Mouse (Mus musculus) stomach, embryonic 15.5 days (tissue): ENCODE measurements at regions not wholly inside any gene's neighbourhood (a gene's known extent, or its start where the extent isn't known, plus 50 kb on each side); places are given as distances from the start of the nearest gene placed in this dataset.
A peak's percentile ranks its signal among the peaks of the same experiment; 100 is the strongest.
"Not testable (repeated sequence)": the region's sequence is repeated elsewhere in the genome, so short reads cannot be mapped to it uniquely, and the experiment has no call there.

Experiments used
- ATAC-seq: fragments of 200-750 bp; cut with Nextera tagmentation; 2 replicates; pipeline ENCODE4 v1.8.0; 2017; ENCODE audit warnings: low read depth, moderate number of reproducible peaks, moderate TSS enrichment; ENCODE audit not compliant: insufficient read depth, low FRiP score
- H3K27ac ChIP-seq: fragments of 300-500 bp; sonication (generic); 2 replicates; pipeline ENCODE4 v1.5.1; 2015; ENCODE audit warnings: mild to moderate bottlenecking, inconsistent platforms
- H3K27me3 ChIP-seq: fragments of 300-500 bp; sonication (generic); replicated peaks from 2 replicates; pipeline ENCODE4 v1.6.1; 2015; ENCODE audit warnings: inconsistent platforms
- H3K36me3 ChIP-seq: fragments of 300-500 bp; sonication (generic); 2 replicates; pipeline ENCODE4 v1.6.1; 2015; ENCODE audit warnings: inconsistent platforms
- H3K4me1 ChIP-seq: fragments of 300-500 bp; sonication (generic); 2 replicates; pipeline ENCODE4 v1.6.1; 2015; ENCODE audit warnings: inconsistent platforms
- H3K4me2 ChIP-seq: fragments of 300-500 bp; sonication (generic); 2 replicates; pipeline ENCODE4 v1.6.1; 2015; ENCODE audit warnings: mild to moderate bottlenecking, inconsistent platforms
- H3K4me3 ChIP-seq: fragments of 300-500 bp; sonication (generic); replicated peaks from 2 replicates; pipeline ENCODE4 v1.5.1; 2015; ENCODE audit warnings: inconsistent platforms
- H3K9ac ChIP-seq: fragments of 300-500 bp; sonication (generic); 2 replicates; pipeline ENCODE4 v1.6.1; 2015; ENCODE audit warnings: inconsistent platforms
- H3K9me3 ChIP-seq: fragments of 300-500 bp; sonication (generic); 2 replicates; pipeline ENCODE4 v1.6.1; 2016; ENCODE audit warnings: inconsistent platforms
- WGBS: fragments of 180-500 bp; shearing (Covaris S2); methylation state at CpG from one replicate; pipeline ENCODE4 v1.1.7; 2015; 5-methylcytosine and 5-hydroxymethylcytosine counted together

DNA sequence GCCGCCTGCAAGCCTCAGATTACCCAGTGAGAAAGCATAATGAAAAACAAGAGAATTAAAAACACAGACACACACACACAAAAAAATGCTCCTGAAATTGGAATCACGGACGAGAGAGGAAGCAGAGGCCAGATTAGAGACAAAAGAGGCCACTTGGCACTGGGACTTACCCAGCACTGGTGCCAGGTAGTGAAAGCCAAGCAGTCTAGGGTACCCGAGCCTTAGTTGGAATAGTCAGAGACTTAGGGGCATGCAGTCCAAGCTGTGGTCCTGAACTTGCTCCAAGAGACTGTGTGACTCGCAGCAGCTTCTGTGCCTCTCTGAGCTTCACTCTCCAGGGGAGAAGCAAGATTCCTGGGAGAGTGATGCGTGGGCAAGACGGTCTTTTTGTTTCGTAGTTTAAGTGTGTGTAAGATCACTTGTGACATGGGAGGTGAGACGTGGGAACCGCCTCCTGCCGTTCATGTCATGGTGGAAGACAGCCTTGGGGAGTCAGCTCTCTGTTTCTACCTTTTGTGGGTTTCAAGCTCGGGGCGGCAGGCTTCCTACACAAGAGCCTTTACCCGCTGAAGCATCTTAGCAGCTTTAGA lies 420.8 kb downstream of the Ptpru start:
- Histone ChIP-seq H3K36me3 (no peaks in the 10 kb centered on the region), H3K4me2 (no peak overlapping the region), H3K9ac (no peak overlapping the region), H3K27me3 (no peaks in the 10 kb centered on the region), H3K9me3 (no peaks in the 10 kb centered on the region), H3K4me1 (no peaks in the 10 kb centered on the region), H3K4me3 (no peak overlapping the region), H3K27ac (no peak overlapping the region)
- 79% methylated on average over 14 of the region's 14 CpGs for WGBS
- no peak for ATAC-seq

- H3K4me2 ChIP-seq: no peak overlapping the region
- H3K27me3 ChIP-seq: no peaks in the 10 kb centered on the region
- H3K4me1 ChIP-seq: no peaks in the 10 kb centered on the region
- no peaks in the 10 kb centered on the region for H3K36me3 ChIP-seq
- H3K9ac ChIP-seq: no peak overlapping the region
- no peak overlapping the region for H3K27ac ChIP-seq
- 60% methylated on average over 11 of the region's 11 CpGs for WGBS
- ATAC-seq: no peak
- H3K4me3 ChIP-seq: no peak overlapping the region
- H3K9me3 ChIP-seq: no peaks in the 10 kb centered on the region
These were observed 412.8 kb downstream of the Ptpru start for GRCm38 (mm10) chr4:131425311-131425710.

DNA sequence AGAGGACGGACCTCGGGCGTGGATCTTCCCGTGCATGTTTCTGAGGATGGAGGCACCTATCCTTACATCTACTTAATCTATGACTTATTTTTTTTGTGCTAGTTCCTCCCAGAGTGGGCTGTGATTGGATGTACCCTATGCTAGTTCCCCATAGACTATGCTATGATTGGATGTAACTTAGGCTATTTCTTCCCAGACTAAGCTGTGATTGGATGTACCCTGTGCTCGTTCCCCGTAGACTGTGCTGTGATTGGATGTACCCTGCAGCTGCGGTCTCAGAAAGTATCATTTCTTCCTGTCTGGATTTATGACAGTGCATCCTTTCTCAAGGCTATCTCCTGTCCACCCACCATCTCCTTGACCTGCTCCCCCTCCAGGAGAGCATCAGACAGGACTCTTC lies 410.2 kb downstream of the Ptpru start:
- WGBS: 94% methylated on average over 7 of the region's 7 CpGs

GRCm38 (mm10) chr4:131429356-131429755 lies 408.7 kb downstream of the Ptpru start:
- Histone ChIP-seq H3K27me3 (no peaks in the 10 kb centered on the region), H3K4me1 (no peaks in the 10 kb centered on the region), H3K36me3 (no peaks in the 10 kb centered on the region), H3K9ac (no peak overlapping the region), H3K4me3 (no peak overlapping the region), H3K27ac (no peak overlapping the region), H3K4me2 (no peak overlapping the region), H3K9me3 (no peaks in the 10 kb centered on the region)
- no peak for ATAC-seq
- WGBS: 71% methylated on average over 11 of the region's 11 CpGs

More for the DNA sequence above, 410.2 kb downstream of the Ptpru start:
- Histone ChIP-seq H3K36me3 (no peaks in the 10 kb centered on the region), H3K27ac (no peak overlapping the region), H3K4me1 (no peaks in the 10 kb centered on the region), H3K4me2 (no peak overlapping the region), H3K4me3 (no peak overlapping the region), H3K9me3 (no peaks in the 10 kb centered on the region), H3K9ac (no peak overlapping the region), H3K27me3 (no peaks in the 10 kb centered on the region)
- no peak for ATAC-seq

GRCm38 (mm10) chr4:131430420-131430819 lies 407.7 kb downstream of the Ptpru start:
- H3K4me1 ChIP-seq: no peaks in the 10 kb centered on the region
- no peak overlapping the region for H3K9ac ChIP-seq
- no peaks in the 10 kb centered on the region for H3K36me3 ChIP-seq
- H3K4me3 ChIP-seq: no peak overlapping the region
- no peak for ATAC-seq
- no peak overlapping the region for H3K4me2 ChIP-seq
- no peaks in the 10 kb centered on the region for H3K27me3 ChIP-seq
- no peaks in the 10 kb centered on the region for H3K9me3 ChIP-seq
- 90% methylated on average over 1 of the region's 1 CpGs for WGBS
- no peak overlapping the region for H3K27ac ChIP-seq

- Histone ChIP-seq H3K9ac (no peak overlapping the region), H3K9me3 (no peaks in the 10 kb centered on the region), H3K4me2 (no peak overlapping the region), H3K27me3 (no peaks in the 10 kb centered on the region), H3K4me1 (no peaks in the 10 kb centered on the region), H3K36me3 (no peaks in the 10 kb centered on the region), H3K4me3 (no peak overlapping the region), H3K27ac (no peak overlapping the region)
- WGBS: 9% methylated on average over 5 of the region's 5 CpGs
- no peak for ATAC-seq
These were observed 406.9 kb downstream of the Ptpru start for GRCm38 (mm10) chr4:131431188-131431587.

GRCm38 (mm10) chr4:131432591-131433177 lies 405.4 kb downstream of the Ptpru start:
- no peak for ATAC-seq
- WGBS: 50% methylated on average over 13 of the region's 13 CpGs
- H3K9ac ChIP-seq: no peak overlapping the region
- no peaks in the 10 kb centered on the region for H3K4me1 ChIP-seq
- no peak overlapping the region for H3K27ac ChIP-seq
- no peaks in the 10 kb centered on the region for H3K27me3 ChIP-seq
- H3K4me2 ChIP-seq: no peak overlapping the region
- H3K9me3 ChIP-seq: no peaks in the 10 kb centered on the region
- H3K4me3 ChIP-seq: no peak overlapping the region
- no peaks in the 10 kb centered on the region for H3K36me3 ChIP-seq

- no peak overlapping the region for H3K27ac ChIP-seq
- no peak overlapping the region for H3K9ac ChIP-seq
- 81% methylated on average over 12 of the region's 12 CpGs for WGBS
- no peaks in the 10 kb centered on the region for H3K4me1 ChIP-seq
- no peak overlapping the region for H3K4me2 ChIP-seq
- H3K4me3 ChIP-seq: no peak overlapping the region
- no peaks in the 10 kb centered on the region for H3K36me3 ChIP-seq
- H3K27me3 ChIP-seq: no peaks in the 10 kb centered on the region
- no peaks in the 10 kb centered on the region for H3K9me3 ChIP-seq
- ATAC-seq: no peak
These were observed 402.9 kb downstream of the Ptpru start for GRCm38 (mm10) chr4:131435222-131435621.

GRCm38 (mm10) chr4:131438403-131438802 lies 399.7 kb downstream of the Ptpru start:
- 90% methylated on average over 2 of the region's 2 CpGs for WGBS

GRCm38 (mm10) chr4:131438883-131439282 lies 399.2 kb downstream of the Ptpru start:
- no peaks in the 10 kb centered on the region for H3K36me3 ChIP-seq
- no peak overlapping the region for H3K27ac ChIP-seq
- no peaks in the 10 kb centered on the region for H3K4me1 ChIP-seq
- WGBS: 7% methylated on average over 2 of the region's 2 CpGs
- no peak overlapping the region for H3K4me3 ChIP-seq
- no peaks in the 10 kb centered on the region for H3K9me3 ChIP-seq
- ATAC-seq: peak; percentile 81
- no peak overlapping the region for H3K4me2 ChIP-seq
- no peak overlapping the region for H3K9ac ChIP-seq
- no peaks in the 10 kb centered on the region for H3K27me3 ChIP-seq

More at GRCm38 (mm10) chr4:131438403-131438802, 399.7 kb downstream of the Ptpru start:
- no peak overlapping the region for H3K4me2 ChIP-seq
- no peak overlapping the region for H3K4me3 ChIP-seq
- H3K9me3 ChIP-seq: no peaks in the 10 kb centered on the region
- no peak for ATAC-seq
- no peak overlapping the region for H3K9ac ChIP-seq
- H3K27me3 ChIP-seq: no peaks in the 10 kb centered on the region
- no peak overlapping the region for H3K27ac ChIP-seq
- no peaks in the 10 kb centered on the region for H3K4me1 ChIP-seq
- H3K36me3 ChIP-seq: no peaks in the 10 kb centered on the region

GRCm38 (mm10) chr4:131440845-131441244 lies 397.2 kb downstream of the Ptpru start:
- no peak overlapping the region for H3K27ac ChIP-seq
- ATAC-seq: no peak
- no peak overlapping the region for H3K4me2 ChIP-seq
- WGBS: 77% methylated on average over 3 of the region's 3 CpGs
- no peaks in the 10 kb centered on the region for H3K4me1 ChIP-seq
- no peaks in the 10 kb centered on the region for H3K36me3 ChIP-seq
- H3K27me3 ChIP-seq: no peaks in the 10 kb centered on the region
- H3K9ac ChIP-seq: no peak overlapping the region
- no peaks in the 10 kb centered on the region for H3K9me3 ChIP-seq
- no peak overlapping the region for H3K4me3 ChIP-seq

GRCm38 (mm10) chr4:131443518-131443917 lies 394.6 kb downstream of the Ptpru start:
- Histone ChIP-seq H3K4me1 (no peaks in the 10 kb centered on the region), H3K9ac (no peak overlapping the region), H3K9me3 (no peaks in the 10 kb centered on the region), H3K27me3 (no peaks in the 10 kb centered on the region), H3K36me3 (no peaks in the 10 kb centered on the region), H3K4me3 (no peak overlapping the region), H3K27ac (no peak overlapping the region), H3K4me2 (no peak overlapping the region)
- no peak for ATAC-seq
- WGBS: 59% methylated on average over 2 of the region's 2 CpGs

DNA sequence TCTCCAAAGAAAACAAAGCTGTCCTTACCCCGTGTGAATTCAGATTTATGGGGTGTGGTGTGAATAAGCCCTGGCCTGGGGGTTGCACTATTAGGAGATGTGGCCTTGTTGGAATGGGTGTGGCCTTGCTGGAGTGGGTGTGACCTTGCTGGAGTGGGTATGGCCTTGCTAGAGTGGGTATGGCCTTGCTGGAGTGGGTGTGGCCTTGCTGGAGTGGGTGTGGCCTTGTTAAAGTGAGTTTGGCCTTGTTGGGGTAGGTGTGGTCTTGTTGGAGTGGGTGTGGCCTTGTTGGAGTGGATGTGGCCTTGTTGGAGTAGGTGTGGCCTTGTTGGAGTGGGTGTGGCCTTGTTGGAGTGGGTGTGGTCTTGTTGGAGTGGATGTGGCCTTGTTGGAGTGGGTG lies 387.8 kb downstream of the Ptpru start:
- ATAC-seq: not testable (repeated sequence)
- WGBS: 69% methylated on average over 1 of the region's 1 CpGs

More for the DNA sequence above, 387.8 kb downstream of the Ptpru start:
- not testable (repeated sequence) for H3K27me3 ChIP-seq, H3K36me3 ChIP-seq, H3K9me3 ChIP-seq, H3K4me3 ChIP-seq, H3K4me1 ChIP-seq, H3K27ac ChIP-seq, H3K4me2 ChIP-seq, H3K9ac ChIP-seq
